ENCODE assay signal across 34 mouse cellular contexts in the genomic region with DNA sequence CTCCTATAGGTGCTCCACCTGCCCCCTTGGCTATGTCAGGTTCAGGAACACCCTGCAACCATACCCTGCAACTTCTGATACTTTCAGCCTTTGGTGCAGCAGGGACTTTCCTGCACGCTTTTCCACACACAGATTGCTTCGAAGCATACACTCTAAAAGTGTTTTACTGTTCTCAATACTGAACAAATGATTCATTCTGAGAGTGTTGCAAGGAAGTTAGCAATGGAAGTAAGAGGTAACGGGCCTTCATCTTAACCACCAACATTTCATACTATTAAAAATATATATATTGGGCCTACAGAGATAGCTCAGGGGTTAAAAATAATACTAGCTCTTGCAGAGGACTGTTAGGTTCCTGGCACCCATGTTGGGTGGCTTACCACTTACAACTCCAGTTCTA. TPM values are rescaled to one million over a fixed set of nuclear protein-coding genes. Genes with fewer than 3 reads are reported as not detected.
"Had no signal": no experiment of that assay in that cellular context is flagged by ENCODE, and none has a peak within 500 bp of the region (broad histone marks: within the 10 kb centered on the region; RNA-seq: fewer than 3 reads in every experiment).

No protein-coding gene starts in this region.

- DNase-seq: left cerebral cortex, postnatal 4 days; liver; liver, embryonic 13.5 days; liver, postnatal 0 days; lung, adult 18-20 months; lung, adult 2 months; lung, embryonic 14.5 days; lung, postnatal 10 days; lung, postnatal 14 days; lung, postnatal 36 days; lung, postnatal 4 days; midbrain, embryonic 14.5 days had no signal

- H3K27me3 ChIP-seq: limb, embryonic 12.5 days; limb, embryonic 13.5 days; limb, embryonic 15.5 days; liver, embryonic 12.5 days; liver, embryonic 13.5 days; liver, embryonic 15.5 days; lung, embryonic 15.5 days; midbrain, embryonic 12.5 days; midbrain, embryonic 15.5 days; neural tube, embryonic 12.5 days; neural tube, embryonic 13.5 days had no signal

- H3K4me1 ChIP-seq: liver, embryonic 12.5 days; liver, embryonic 13.5 days; liver, embryonic 15.5 days; lung, embryonic 15.5 days; megakaryocyte, embryonic 14.5 days; midbrain, embryonic 12.5 days; midbrain, embryonic 15.5 days had no signal

- H3K9me3 ChIP-seq: limb, embryonic 10.5 days; limb, embryonic 12.5 days; limb, embryonic 13.5 days; limb, embryonic 15.5 days; liver, embryonic 12.5 days; liver, embryonic 13.5 days; liver, embryonic 15.5 days; lung, embryonic 15.5 days; midbrain, embryonic 10.5 days; midbrain, embryonic 12.5 days; midbrain, embryonic 15.5 days; neural tube, embryonic 12.5 days; neural tube, embryonic 13.5 days had no signal

- ATAC-seq: liver, embryonic 12.5 days; liver, postnatal 0 days; lung, postnatal 0 days; midbrain, embryonic 15.5 days had no signal

- H3K27ac ChIP-seq: limb, embryonic 10.5 days; limb, embryonic 12.5 days; limb, embryonic 13.5 days; limb, embryonic 15.5 days; liver, embryonic 12.5 days; liver, embryonic 13.5 days; liver, embryonic 14.5 days; liver, embryonic 15.5 days; lung, embryonic 15.5 days; macrophage; midbrain, embryonic 10.5 days; midbrain, embryonic 12.5 days; midbrain, embryonic 15.5 days; neural tube, embryonic 12.5 days; neural tube, embryonic 13.5 days had no signal

- H3K4me2 ChIP-seq: limb, embryonic 12.5 days; limb, embryonic 13.5 days; limb, embryonic 15.5 days; liver, embryonic 11.5 days; liver, embryonic 12.5 days; liver, embryonic 13.5 days; liver, embryonic 15.5 days; lung, embryonic 14.5 days; lung, embryonic 15.5 days; midbrain, embryonic 11.5 days; midbrain, embryonic 12.5 days; midbrain, embryonic 15.5 days; neural tube, embryonic 12.5 days; neural tube, embryonic 13.5 days had no signal

- H3K4me3 ChIP-seq: limb, embryonic 10.5 days; limb, embryonic 12.5 days; limb, embryonic 13.5 days; limb, embryonic 15.5 days; liver, embryonic 12.5 days; liver, embryonic 13.5 days; liver, embryonic 15.5 days; lung, embryonic 15.5 days; megakaryocyte, embryonic 14.5 days; midbrain, embryonic 10.5 days; midbrain, embryonic 12.5 days; midbrain, embryonic 15.5 days; myocyte; neural tube, embryonic 12.5 days; neural tube, embryonic 13.5 days had no signal

- H3K9ac ChIP-seq: limb, embryonic 12.5 days; limb, embryonic 13.5 days; limb, embryonic 15.5 days; liver, embryonic 12.5 days; liver, embryonic 13.5 days; liver, embryonic 14.5 days; liver, embryonic 15.5 days; liver, postnatal 0 days; lung, embryonic 14.5 days; lung, embryonic 15.5 days; midbrain, embryonic 12.5 days; midbrain, embryonic 15.5 days; neural tube, embryonic 12.5 days; neural tube, embryonic 13.5 days had no signal

RNA-seq across cellular contexts. Expression of a gene that starts 46.6 kb away (rescaled TPM):
- total RNA-seq: megakaryocyte progenitor cell, adult 5-6 weeks; megakaryocyte-erythroid progenitor cell, adult 5-6 weeks; monocyte, adult 5-6 weeks had no signal
